Mouse (Mus musculus): Measurements from ENCODE around the gene Apaf1. TPM values are rescaled to one million over a fixed set of nuclear protein-coding genes. Genes with fewer than 3 reads are reported as not detected.

The Apaf1 gene
- polyA plus RNA-seq, 1 experiment: 56.7 TPM

GRCm38 (mm10) chr10:91122646-91123045 is 40.1 kb upstream of the Apaf1 start:
- H3K27ac ChIP-seq (ENCODE audit: insufficient read depth, low read depth, low read length): no peak overlapping the region
- peak overlapping the region; percentile 79 for H3K4me3 ChIP-seq (ENCODE audit: insufficient read depth, low read length)
- H3K4me1 ChIP-seq (ENCODE audit: control insufficient read depth, insufficient read depth, low read length): peaks cover 14% of the 10 kb centered on the region
- TF ChIP-seq CTCF (IDR thresholded peaks at IDR 0.05; ENCODE audit: low read depth, low read length): no peak
- TF ChIP-seq POLR2A (IDR thresholded peaks at IDR 0.05; ENCODE audit: borderline replicate concordance, low read depth, low read length): no peak

GRCm38 (mm10) chr10:91116958-91117357 is 34.4 kb upstream of the Apaf1 start:
- Histone ChIP-seq H3K27ac (ENCODE audit: insufficient read depth, low read depth, low read length) (no peak overlapping the region), H3K4me3 (ENCODE audit: insufficient read depth, low read length) (no peak overlapping the region), H3K4me1 (ENCODE audit: control insufficient read depth, insufficient read depth, low read length) (peaks cover 3% of the 10 kb centered on the region; the same call in 1 of the 2 replicates)
- TF ChIP-seq POLR2A (IDR thresholded peaks at IDR 0.05; ENCODE audit: borderline replicate concordance, low read depth, low read length) (no peak), CTCF (IDR thresholded peaks at IDR 0.05; ENCODE audit: low read depth, low read length) (no peak)

GRCm38 (mm10) chr10:91109841-91110240 is 27.3 kb upstream of the Apaf1 start:
- TF ChIP-seq POLR2A (IDR thresholded peaks at IDR 0.05; ENCODE audit: borderline replicate concordance, low read depth, low read length) (no peak), CTCF (IDR thresholded peaks at IDR 0.05; ENCODE audit: low read depth, low read length) (no peak)
- peaks cover 4% of the 10 kb centered on the region; the same call in 1 of the 2 replicates for H3K4me1 ChIP-seq (ENCODE audit: control insufficient read depth, insufficient read depth, low read length)
- no peak overlapping the region for H3K27ac ChIP-seq (ENCODE audit: insufficient read depth, low read depth, low read length)
- no peak overlapping the region for H3K4me3 ChIP-seq (ENCODE audit: insufficient read depth, low read length)

- no peak overlapping the region for H3K4me3 ChIP-seq (ENCODE audit: insufficient read depth, low read length)
- TF ChIP-seq CTCF (IDR thresholded peaks at IDR 0.05; ENCODE audit: low read depth, low read length) (no peak), POLR2A (IDR thresholded peaks at IDR 0.05; ENCODE audit: borderline replicate concordance, low read depth, low read length) (no peak)
- H3K4me1 ChIP-seq (ENCODE audit: control insufficient read depth, insufficient read depth, low read length): peaks cover 4% of the 10 kb centered on the region; the same call in 1 of the 2 replicates
- no peak overlapping the region for H3K27ac ChIP-seq (ENCODE audit: insufficient read depth, low read depth, low read length)
Measured at GRCm38 (mm10) chr10:91105981-91106380, 23.4 kb upstream of the Apaf1 start.

- Histone ChIP-seq H3K27ac (ENCODE audit: insufficient read depth, low read depth, low read length) (no peak overlapping the region), H3K4me1 (ENCODE audit: control insufficient read depth, insufficient read depth, low read length) (no peaks in the 10 kb centered on the region), H3K4me3 (ENCODE audit: insufficient read depth, low read length) (no peak overlapping the region)
- TF ChIP-seq CTCF (IDR thresholded peaks at IDR 0.05; ENCODE audit: low read depth, low read length) (no peak), POLR2A (IDR thresholded peaks at IDR 0.05; ENCODE audit: borderline replicate concordance, low read depth, low read length) (no peak)
Measured at GRCm38 (mm10) chr10:91102799-91103590, 20.4 kb upstream of the Apaf1 start.

GRCm38 (mm10) chr10:91101936-91102335 is 19.4 kb upstream of the Apaf1 start:
- Histone ChIP-seq H3K4me1 (ENCODE audit: control insufficient read depth, insufficient read depth, low read length) (no peaks in the 10 kb centered on the region), H3K27ac (ENCODE audit: insufficient read depth, low read depth, low read length) (no peak overlapping the region), H3K4me3 (ENCODE audit: insufficient read depth, low read length) (no peak overlapping the region)
- TF ChIP-seq CTCF (IDR thresholded peaks at IDR 0.05; ENCODE audit: low read depth, low read length) (no peak), POLR2A (IDR thresholded peaks at IDR 0.05; ENCODE audit: borderline replicate concordance, low read depth, low read length) (no peak)

GRCm38 (mm10) chr10:91100101-91100500 is 17.5 kb upstream of the Apaf1 start:
- no peak overlapping the region for H3K4me3 ChIP-seq (ENCODE audit: insufficient read depth, low read length)
- H3K27ac ChIP-seq (ENCODE audit: insufficient read depth, low read depth, low read length): no peak overlapping the region
- no peaks in the 10 kb centered on the region for H3K4me1 ChIP-seq (ENCODE audit: control insufficient read depth, insufficient read depth, low read length)
- TF ChIP-seq POLR2A (IDR thresholded peaks at IDR 0.05; ENCODE audit: borderline replicate concordance, low read depth, low read length) (no peak), CTCF (IDR thresholded peaks at IDR 0.05; ENCODE audit: low read depth, low read length) (no peak)

GRCm38 (mm10) chr10:91098056-91098455 is 15.5 kb upstream of the Apaf1 start:
- Histone ChIP-seq H3K4me3 (ENCODE audit: insufficient read depth, low read length) (no peak overlapping the region), H3K27ac (ENCODE audit: insufficient read depth, low read depth, low read length) (no peak overlapping the region), H3K4me1 (ENCODE audit: control insufficient read depth, insufficient read depth, low read length) (peaks cover 5% of the 10 kb centered on the region)
- no peak for TF ChIP-seq POLR2A (IDR thresholded peaks at IDR 0.05; ENCODE audit: borderline replicate concordance, low read depth, low read length)

- no peak overlapping the region for H3K27ac ChIP-seq (ENCODE audit: insufficient read depth, low read depth, low read length)
- peaks cover 5% of the 10 kb centered on the region for H3K4me1 ChIP-seq (ENCODE audit: control insufficient read depth, insufficient read depth, low read length)
- TF ChIP-seq POLR2A (IDR thresholded peaks at IDR 0.05; ENCODE audit: borderline replicate concordance, low read depth, low read length) (no peak), CTCF (IDR thresholded peaks at IDR 0.05; ENCODE audit: low read depth, low read length) (no peak)
- no peak overlapping the region for H3K4me3 ChIP-seq (ENCODE audit: insufficient read depth, low read length)
Measured at GRCm38 (mm10) chr10:91094251-91095104, 11.9 kb upstream of the Apaf1 start.

GRCm38 (mm10) chr10:91092812-91093211 is 10.2 kb upstream of the Apaf1 start:
- no peak overlapping the region for H3K4me3 ChIP-seq (ENCODE audit: insufficient read depth, low read length)
- no peak overlapping the region for H3K27ac ChIP-seq (ENCODE audit: insufficient read depth, low read depth, low read length)
- H3K4me1 ChIP-seq (ENCODE audit: control insufficient read depth, insufficient read depth, low read length): peaks cover 5% of the 10 kb centered on the region
- TF ChIP-seq CTCF (IDR thresholded peaks at IDR 0.05; ENCODE audit: low read depth, low read length) (no peak), POLR2A (IDR thresholded peaks at IDR 0.05; ENCODE audit: borderline replicate concordance, low read depth, low read length) (no peak)
